Mouse (Mus musculus): Measurements from ENCODE around the gene Kcnn1.
A peak's percentile ranks its signal among the peaks of the same experiment; 100 is the strongest.

The Kcnn1 gene

DNA sequence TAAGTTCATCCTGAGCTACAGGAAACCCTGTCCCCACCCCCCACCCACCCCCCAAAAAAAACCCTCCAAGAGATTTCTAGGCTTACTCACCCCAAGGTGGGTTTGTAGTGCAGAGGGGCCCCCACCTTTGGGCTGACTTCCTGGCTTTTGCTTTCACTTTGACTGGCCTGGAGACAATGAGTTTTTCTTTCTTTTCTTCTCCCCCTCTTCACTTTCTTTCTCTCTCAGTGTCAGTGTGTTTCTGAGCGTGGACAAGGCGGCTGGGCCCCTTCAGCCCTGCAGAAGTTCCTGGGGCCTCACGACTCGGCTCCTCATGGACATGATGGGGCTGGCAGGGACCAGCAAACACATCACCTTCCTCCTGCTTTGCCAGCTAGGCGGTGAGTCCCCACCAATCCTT is 54.8 kb downstream of the Kcnn1 start, which contains the start of gene Il12rb1:
TSS of gene Il12rb1 (plus strand) at position 211 of the 400 bp plus-strand sequence.
- DNase-seq = no peak

DNA sequence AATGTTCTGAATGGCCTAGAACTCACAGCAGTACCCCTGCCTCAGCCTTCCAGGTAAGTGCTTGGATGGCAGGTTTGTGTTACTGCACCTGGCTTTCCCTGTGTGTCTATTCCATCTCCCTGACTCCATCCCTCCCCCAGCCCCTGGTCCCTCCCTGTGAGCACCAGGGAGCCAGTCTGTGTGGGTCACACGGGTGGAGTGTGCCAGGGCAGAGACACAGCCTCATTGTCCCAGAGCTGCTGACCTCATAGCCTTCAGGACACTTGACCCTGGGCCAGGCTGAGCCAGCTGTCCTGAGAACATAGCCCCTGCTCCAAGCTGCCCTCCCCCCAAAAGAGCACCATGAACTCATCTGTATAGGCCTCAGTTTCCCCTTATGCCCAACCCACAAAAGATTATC is 55.8 kb downstream of the Kcnn1 start:
- no peak for DNase-seq

DNA sequence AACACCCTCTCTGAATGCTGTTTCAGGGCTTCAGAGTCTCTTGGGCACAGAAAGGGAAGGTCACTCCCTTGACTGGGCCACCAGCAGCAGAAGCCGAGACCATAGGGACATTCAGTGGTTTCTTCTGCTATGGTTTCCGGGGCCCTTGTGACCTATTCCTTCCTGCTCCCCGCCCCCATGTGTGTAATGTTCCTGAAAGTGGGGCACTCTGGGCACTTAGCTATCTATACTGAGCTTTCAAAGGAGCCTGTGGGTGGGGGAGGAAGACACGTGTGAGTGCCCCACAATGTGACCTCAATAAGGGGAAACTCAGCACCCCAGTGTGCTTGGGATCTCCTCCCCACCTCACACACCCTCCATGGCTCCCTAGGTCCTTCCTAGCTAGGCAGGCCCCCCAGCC is 56.5 kb downstream of the Kcnn1 start:
- DNase-seq = no peak

DNA sequence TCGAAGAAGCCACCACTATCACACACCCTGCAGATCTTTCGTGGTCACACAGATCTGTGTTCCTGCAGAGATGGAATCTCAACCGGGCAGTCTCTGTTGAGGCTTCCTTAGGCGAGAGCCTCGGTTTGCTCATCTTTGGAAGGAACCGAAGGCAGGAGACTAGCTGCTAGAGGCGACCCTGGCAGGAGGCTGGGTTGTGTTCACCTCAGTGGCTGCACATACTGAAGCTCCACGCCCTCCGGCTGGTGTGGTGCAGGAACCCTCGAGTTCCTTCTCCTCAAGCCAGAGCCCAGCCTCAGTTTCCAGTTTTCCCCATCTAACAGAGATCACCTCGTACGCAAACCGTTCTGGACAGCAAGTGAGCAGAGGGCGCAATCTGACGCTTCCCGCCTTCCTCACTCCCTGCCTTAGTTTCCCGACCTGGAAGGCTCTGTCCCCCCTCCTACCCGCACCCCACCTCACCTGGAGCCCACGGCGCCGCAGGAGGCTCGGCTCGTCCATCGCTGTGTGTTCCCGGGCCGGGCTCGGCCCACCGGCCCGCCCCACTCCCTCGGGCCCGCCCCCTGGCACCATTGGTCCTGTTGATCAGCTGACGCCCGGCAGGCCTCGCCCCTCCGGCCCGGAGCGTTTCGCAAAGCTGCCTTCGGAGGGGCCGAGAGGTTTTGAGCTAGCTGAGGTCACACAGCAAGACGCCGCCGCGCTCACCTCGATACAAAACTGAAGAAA is 58.4 kb downstream of the Kcnn1 start, which contains the start of gene Mast3:
TSS of gene Mast3 (minus strand) at position 574 of the 726 bp plus-strand sequence.
- DNase-seq = peak; percentile 93

DNA sequence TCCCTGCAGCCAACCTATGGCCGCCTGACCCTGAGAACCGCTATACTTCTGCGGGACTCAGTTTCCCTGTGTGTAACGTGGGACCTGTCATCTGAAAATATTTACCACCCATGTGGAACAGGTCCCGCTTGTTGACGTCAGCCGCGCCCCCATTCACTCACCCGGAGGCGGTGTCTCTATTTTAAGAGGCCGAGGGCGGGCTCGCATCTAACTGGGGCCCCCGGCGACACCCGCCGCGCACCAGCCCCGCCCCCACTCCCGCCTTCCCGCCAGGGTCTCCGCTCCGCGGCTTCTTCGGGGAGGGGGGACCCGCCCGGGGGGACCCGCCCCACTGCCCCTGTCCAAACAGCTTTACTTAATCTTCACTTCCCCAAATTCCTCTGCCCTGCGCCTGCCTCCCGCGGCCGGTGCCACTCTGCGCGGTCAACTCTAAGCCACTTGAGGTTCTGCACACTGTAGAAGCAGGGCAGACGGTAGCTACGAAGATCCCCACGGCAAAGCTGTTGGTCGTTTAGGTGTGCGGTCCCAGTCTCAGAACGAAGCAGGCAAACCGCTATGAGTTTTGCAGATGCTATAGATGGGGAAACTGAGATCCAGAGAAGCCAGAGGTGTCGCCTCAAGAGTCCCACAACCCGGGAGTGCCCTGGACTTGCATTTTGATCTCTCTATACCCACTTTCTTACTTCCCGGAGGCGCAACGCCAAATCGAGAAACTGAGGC is 59.1 kb downstream of the Kcnn1 start:
- DNase-seq = peak; percentile 46

DNA sequence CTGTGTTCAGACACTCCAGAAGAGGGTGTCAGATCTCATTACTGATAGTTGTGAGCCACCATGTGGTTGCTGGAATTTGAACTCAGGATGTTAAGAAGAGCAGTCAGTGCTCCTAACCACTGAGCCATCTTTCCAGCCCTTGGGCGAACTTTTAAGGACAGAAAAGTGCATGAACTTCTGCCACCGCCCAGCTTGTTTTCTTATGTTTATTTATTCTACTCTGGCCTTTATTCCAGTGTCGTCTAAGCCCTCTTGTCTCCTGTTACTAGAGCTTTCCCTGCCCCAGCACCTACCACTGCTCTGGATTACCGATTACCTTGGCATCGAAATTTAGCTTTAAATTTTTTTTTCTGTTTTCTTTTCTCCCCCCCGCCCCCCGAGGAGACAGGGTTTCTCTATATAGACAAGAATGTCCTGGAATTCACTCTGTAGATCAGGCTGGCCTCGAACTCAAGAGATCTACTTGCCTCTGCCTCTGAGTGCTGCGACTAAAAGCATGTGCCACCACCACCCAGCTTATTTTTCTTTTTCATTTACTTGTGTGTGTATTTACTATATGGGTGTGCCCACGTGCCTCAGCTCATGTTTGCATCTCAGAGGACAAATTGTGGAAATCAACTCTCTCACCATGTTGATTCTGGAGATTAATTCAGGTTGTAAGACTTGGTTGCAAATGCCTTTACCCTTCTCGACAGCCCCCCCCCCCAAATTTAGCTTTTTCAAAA is 60.1 kb downstream of the Kcnn1 start:
- no peak for DNase-seq

DNA sequence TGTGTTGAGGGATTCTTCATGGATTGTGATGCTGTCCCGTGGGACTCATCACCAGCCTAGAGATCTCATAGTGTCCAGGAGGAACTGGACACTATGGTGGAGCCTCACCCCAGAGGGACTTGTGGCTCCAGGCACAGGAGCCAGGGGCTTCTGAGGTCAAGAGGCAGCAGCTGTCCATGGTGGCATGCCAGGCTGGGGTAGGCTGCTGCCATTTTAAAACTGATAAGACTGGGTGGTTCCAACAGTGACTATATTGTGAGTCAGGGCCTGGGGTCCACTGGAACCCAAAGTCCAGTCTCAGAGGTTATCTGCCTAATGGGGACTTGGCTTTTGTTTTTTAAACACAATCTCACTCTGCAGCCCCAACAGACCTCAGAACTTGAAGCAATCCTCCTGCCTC is 61.2 kb downstream of the Kcnn1 start:
- no peak for DNase-seq

DNA sequence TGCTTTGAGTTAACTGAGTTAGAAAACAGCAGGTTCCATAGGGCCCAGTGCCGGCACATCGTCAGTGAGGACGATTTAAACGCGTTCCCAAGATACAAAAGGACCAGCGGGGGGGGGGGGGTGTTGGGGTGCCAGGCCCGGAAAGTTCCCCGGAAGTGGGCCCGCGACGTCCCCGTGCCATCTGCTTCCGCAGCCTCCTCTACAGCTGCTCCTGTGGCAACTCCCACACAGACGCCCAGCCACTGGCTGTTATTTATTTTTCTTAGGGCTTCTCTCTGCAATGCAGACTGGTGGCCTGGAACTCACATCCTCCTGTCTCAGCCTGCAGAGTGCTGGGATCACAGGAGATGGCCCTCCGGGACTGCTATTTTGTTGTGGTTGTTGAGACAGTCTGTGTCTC is 61.9 kb downstream of the Kcnn1 start:
- no peak for DNase-seq

DNA sequence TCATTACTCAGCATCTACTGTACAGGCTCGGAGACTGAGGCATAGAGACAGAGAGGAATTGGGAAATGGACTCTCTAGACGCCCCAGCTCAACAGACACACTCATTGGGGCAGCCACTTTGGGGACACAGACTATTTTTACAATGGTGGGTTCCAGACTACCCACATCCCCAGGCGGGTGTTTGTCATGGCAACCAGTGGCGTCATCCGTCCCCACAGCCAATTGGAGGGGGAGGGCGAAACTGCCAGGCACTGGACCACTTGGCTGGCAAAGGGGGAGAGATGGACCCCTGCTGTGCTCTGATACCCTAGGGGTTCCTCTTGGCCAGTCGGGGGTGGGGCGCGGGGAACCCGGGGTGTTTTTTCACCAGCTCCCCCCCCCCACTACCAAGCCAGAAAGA is 62.4 kb downstream of the Kcnn1 start:
- no peak for DNase-seq

DNA sequence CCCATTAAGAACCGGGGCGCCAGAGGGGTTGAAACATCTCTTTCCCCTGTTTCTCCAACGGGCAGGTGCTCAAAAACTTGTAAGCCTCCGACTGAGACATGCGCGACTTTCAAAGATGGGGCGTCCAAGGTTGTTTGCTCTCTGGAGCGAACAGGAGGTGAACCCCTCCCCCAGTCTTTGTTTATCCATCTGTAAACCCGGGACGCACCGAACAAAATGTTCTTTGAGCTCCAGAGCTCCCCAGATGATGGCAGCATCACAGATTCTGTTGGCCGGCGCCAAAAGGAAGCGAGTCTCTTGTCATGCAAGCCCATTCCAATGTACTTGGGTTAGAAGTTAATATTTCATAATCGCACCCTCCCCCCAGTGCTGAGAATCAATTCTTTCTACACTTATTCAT is 64.8 kb downstream of the Kcnn1 start:
- no peak for DNase-seq

DNA sequence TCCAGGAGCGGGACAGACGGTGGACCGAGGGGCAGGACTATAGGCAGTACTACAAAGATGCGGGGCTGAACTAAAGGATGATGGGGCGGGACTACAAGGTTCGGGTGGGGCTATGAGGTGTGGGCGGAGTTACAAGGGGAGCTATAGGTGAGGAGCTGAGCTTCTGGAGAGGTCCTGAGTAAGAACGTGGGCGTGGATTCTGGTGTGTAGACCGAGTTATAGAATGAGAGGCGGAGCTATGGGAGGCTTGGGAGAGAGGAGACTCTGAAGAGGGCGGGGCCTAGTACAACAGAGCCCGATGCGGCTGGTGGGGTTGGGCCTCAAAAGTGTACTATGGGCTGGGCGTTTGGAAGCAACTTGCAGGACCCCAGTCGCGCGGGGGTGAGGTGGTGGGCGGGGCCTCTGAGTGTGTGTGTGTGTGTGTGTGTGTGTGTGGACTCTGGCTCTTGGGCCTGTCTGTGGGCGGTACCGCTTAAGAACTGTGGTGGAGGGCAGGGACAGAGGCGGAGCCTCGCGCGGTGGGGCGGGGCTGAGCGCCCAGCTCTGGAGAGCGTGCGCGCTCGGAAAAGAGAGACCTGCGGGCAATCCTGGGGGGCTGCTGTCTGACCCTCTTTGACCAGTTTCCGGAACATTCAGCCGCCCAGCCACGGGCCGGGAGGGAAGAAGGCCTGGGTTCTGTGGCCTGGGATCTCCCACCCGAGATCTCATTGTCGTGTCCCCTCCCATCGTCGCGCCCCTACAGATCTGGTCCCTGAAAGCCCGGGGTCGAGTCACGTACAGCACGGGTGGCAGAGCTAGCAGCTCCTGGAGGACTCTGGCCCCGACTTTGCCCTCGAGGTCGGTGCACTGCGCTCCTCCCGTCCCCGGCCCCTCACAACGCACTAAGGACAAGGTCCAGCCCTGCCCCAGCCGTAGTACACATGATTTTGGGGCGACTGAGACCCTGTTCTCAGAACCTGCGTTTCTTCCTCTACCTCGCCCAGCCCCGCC is 65.7 kb downstream of the Kcnn1 start:
- peak; percentile 94 for DNase-seq

DNA sequence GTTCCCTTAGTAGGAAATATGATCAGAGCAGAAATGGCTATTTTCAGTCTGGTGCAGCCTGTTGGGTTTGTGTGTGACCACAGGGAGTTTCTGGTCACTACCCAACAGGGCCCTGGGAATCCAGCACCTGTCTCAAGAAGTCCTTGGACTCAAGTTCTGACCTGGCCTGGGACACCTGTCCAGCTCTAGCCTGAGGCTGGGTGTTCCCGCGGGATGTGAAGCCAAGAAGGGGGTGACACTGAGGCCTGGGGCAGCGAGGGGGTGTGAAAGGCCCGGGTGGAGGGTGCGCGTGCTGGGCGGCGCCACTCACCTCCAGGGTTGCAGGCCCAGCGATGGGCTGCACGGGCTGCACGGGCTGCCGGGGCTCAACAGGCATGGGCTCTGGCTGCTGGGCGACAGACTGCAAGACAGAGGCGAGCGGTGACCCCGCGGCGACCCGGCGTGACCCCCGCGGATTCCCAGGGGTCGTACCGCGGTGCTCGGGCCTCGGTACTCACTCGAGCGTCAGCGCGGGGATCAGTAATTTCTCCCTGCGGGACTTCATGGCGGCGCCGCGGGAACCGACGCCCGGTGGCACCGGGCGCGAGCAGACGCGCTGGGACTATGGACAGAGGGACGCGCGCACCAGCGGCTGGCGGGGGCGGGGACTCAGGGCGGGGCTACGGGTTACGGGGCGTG is 66.5 kb downstream of the Kcnn1 start:
- no peak for DNase-seq

DNA sequence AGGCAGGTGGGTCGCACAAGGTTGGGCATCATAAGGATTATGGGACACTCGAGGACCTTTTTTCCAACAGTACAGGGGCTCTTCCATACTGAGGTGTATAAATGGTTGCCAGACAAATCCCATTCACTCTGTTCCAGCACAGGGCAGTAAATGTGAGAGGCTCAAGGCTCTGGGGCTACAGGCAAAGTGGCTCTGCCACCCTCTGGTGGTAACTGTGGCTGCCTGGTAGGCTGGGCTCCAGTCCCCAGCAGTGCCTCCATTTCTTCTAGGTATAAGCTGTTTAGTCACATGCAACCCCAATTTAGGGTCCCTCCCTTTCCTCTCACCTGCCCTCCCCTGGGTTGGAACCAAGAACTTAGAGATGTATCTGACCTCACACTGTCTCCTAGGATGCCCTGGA is 67.7 kb downstream of the Kcnn1 start:
- DNase-seq = no peak

DNA sequence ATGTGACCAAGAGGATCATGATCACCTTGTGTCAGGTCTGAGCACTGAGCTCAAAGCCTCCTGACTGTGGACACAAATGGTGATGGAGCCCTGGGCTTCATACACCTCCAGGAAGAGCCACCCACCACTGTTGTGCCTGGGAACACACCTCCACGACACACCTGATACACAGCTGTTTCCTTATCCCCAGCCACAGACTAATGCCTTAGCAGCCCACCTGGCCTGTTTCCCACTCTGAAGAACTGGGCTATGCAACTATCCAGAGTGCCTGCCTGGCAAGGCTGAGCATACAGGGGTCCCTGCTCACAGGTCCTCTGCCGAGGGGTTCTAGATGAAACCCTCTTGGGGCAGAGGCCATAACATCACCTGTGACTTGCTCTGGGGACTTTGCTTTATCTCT is 68.8 kb downstream of the Kcnn1 start:
- DNase-seq = no peak

DNA sequence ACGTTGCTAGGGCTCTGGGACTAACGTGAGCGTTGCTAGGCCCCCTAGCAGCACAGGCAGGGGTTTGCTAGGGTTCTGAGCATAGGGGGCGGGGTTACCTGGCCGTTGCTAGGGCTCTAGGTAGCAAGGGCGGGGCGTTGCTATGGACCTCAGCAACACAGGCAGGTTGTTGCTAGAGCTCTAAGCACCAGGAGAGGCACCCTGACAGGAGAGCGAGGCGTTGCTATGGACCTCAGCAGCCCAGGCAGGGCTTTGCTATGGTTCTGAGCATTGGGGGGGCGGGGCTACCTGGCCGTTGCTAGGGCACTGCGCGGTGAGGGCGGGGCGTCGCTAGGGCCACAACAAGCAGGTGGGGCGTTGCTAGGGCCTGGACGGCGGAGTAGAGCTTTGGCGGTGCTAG is 70.4 kb downstream of the Kcnn1 start:
- DNase-seq = no peak

All from embryo, embryonic 11 days (tissue).